Mouse (Mus musculus): ENCODE results near the gene Vash1.

The Vash1 gene

DNA sequence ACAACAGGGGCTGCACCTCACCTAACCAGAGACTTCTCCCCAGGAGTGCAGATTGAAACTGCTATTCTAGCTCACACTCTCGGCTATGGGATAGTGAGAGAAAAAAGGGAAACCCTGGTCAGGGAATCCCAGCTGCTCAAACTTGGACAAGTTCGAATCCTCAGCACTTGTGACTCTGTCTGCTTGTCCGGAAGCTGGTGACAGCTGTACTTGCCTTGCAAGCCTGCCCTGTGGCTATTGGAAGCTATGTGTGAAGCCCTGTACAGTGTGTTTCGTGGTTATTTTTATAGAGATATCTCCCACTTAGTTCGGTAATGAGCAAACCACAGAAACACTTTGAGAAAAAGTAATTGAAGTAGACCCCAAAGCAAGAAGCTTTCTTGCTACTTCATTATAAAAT lies 6.0 kb upstream of the Vash1 start:
- Histone ChIP-seq H3K36me3 (ENCODE audit: insufficient read depth, low read length) (no peaks in the 10 kb centered on the region), H3K4me1 (replicated peaks; ENCODE audit: low read depth, low read length) (no peaks in the 10 kb centered on the region), H3K27me3 (ENCODE audit: insufficient read depth, low read length) (peaks cover 62% of the 10 kb centered on the region), H3K4me3 (replicated peaks; ENCODE audit: low read length) (no peak overlapping the region), H3K9me3 (ENCODE audit: low read length) (peaks cover 9% of the 10 kb centered on the region)
- TF ChIP-seq POU5F1 (IDR thresholded peaks at IDR 0.05; ENCODE audit: borderline replicate concordance, low read length) = no peak

DNA sequence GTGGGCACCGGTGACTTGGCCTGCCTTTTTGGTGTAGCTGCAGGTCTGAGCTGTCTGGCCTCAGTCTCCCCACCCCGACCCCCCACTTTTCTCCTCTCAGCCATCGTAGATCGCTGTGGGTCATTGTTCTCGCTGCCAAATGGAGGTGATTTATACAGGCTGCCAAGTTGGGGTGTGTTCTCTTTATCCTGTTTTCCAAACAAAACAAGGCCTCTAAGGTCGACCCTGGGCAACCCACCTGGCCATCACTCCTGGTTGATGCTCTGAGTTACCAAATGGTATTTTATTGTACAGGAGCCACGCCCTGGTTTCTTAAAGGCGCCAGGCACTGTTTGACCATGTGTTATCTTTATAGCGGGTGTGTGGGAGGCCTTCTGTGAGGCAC lies 1.0 kb downstream of the Vash1 start:
- H3K4me3 ChIP-seq (replicated peaks; ENCODE audit: low read length) = peak overlapping the region; percentile 89
- H3K36me3 ChIP-seq (ENCODE audit: insufficient read depth, low read length) = no peaks in the 10 kb centered on the region
- H3K27me3 ChIP-seq (ENCODE audit: insufficient read depth, low read length) = peaks cover 62% of the 10 kb centered on the region
- H3K4me1 ChIP-seq (replicated peaks; ENCODE audit: low read depth, low read length) = peaks cover 45% of the 10 kb centered on the region
- TF ChIP-seq CTCF (conservative IDR thresholded peaks at IDR 0.05; ENCODE audit: low read length) (no peak), POU5F1 (IDR thresholded peaks at IDR 0.05; ENCODE audit: borderline replicate concordance, low read length) (no peak), NANOG (IDR thresholded peaks at IDR 0.05; ENCODE audit: borderline replicate concordance, low read length) (no peak)
- H3K9me3 ChIP-seq (ENCODE audit: low read length) = peaks cover 2% of the 10 kb centered on the region

DNA sequence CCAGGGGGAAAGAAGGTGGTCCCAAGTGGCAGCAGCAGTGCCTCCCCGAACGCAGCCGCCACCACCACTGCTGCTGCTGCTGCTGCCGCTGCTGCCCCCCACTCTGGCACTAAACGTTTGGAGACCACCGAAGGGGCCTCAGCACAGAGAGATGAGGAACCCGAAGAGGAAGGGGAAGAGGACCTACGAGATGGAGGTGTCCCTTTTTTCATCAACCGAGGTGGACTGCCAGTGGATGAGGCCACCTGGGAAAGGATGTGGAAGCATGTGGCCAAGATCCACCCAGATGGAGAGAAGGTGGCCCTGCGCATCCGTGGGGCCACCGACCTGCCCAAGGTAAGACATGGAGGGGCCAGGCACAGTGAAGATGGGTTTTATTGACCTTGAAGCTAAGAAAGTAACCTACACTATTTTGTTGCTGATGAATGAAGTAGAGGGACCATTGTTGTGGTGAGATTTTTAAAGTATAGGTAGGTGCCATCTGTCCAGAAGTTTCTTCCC lies 1.5 kb downstream of the Vash1 start:
- H3K4me1 ChIP-seq (replicated peaks; ENCODE audit: low read depth, low read length) = peaks cover 46% of the 10 kb centered on the region
- no peak for TF ChIP-seq POU5F1 (IDR thresholded peaks at IDR 0.05; ENCODE audit: borderline replicate concordance, low read length)
- no peak for TF ChIP-seq CTCF (conservative IDR thresholded peaks at IDR 0.05; ENCODE audit: low read length)
- no peak for TF ChIP-seq NANOG (IDR thresholded peaks at IDR 0.05; ENCODE audit: borderline replicate concordance, low read length)
- peaks cover 59% of the 10 kb centered on the region for H3K27me3 ChIP-seq (ENCODE audit: insufficient read depth, low read length)
- no peaks in the 10 kb centered on the region for H3K9me3 ChIP-seq (ENCODE audit: low read length)
- H3K4me3 ChIP-seq (replicated peaks; ENCODE audit: low read length) = peak overlapping the region; percentile 89; the same call in 1 of the 2 replicates
- H3K36me3 ChIP-seq (ENCODE audit: insufficient read depth, low read length) = no peaks in the 10 kb centered on the region

DNA sequence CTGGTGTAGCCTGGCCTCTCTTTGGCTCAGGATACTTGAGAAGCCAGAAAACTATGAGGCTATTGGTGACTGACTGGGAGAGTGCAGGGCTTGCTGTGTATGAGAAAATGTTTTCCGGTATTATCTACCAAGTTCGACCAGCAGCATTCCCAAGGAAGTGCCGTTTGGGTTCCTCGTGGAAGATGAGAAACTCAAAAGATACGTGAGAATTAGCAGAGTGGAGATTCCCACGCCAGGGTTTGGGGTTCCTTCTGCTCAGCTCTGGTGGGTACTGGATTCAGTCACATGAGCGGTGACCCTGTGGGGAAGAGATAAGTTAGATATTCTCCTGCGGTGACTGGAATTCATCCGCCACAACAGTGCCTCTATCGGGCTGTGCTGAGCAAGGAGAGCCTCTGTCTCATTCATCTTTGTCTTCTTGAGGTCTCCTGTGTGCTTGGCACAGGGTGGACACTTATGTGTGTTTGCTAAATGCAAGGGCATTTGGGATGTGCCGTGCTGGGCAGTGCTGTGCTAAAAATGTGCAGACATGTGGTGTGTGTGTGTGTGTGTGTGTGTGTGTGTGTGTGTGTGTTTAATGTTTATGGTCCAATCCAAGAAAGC lies 2.2 kb downstream of the Vash1 start:
- TF ChIP-seq CTCF (conservative IDR thresholded peaks at IDR 0.05; ENCODE audit: low read length) = no peak
- TF ChIP-seq NANOG (IDR thresholded peaks at IDR 0.05; ENCODE audit: borderline replicate concordance, low read length) = no peak
- no peak for TF ChIP-seq POU5F1 (IDR thresholded peaks at IDR 0.05; ENCODE audit: borderline replicate concordance, low read length)
- H3K4me1 ChIP-seq (replicated peaks; ENCODE audit: low read depth, low read length) = peaks cover 52% of the 10 kb centered on the region
- H3K4me3 ChIP-seq (replicated peaks; ENCODE audit: low read length) = 0 out of 2 replicates have a peak overlapping the region, but pooled peaks have one; percentile 89
- no peaks in the 10 kb centered on the region for H3K9me3 ChIP-seq (ENCODE audit: low read length)
- no peaks in the 10 kb centered on the region for H3K36me3 ChIP-seq (ENCODE audit: insufficient read depth, low read length)
- H3K27me3 ChIP-seq (ENCODE audit: insufficient read depth, low read length) = peaks cover 53% of the 10 kb centered on the region

DNA sequence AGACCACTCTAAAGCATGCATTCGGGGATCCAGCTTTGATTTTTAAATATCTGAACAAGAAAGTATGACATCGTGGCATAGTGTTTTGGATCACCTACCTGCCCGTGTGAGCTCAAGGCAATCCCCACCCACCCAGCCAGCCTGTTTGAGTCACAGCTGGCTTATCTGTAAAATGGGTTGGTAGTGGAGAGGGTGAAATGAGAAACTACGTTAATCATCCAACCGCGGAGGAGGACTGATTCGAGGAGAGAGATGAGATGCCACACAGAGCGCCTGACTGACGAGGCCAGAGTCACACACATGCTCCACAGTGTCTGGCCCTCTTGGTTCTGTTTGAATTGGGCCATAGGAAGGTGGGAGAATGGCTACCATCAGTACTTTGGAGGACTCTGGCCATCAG lies 3.1 kb downstream of the Vash1 start:
- no peaks in the 10 kb centered on the region for H3K9me3 ChIP-seq (ENCODE audit: low read length)
- no peaks in the 10 kb centered on the region for H3K36me3 ChIP-seq (ENCODE audit: insufficient read depth, low read length)
- no peak overlapping the region for H3K4me3 ChIP-seq (replicated peaks; ENCODE audit: low read length)
- peaks cover 45% of the 10 kb centered on the region for H3K27me3 ChIP-seq (ENCODE audit: insufficient read depth, low read length)
- H3K4me1 ChIP-seq (replicated peaks; ENCODE audit: low read depth, low read length) = peaks cover 61% of the 10 kb centered on the region
- TF ChIP-seq CTCF (conservative IDR thresholded peaks at IDR 0.05; ENCODE audit: low read length) (no peak), POU5F1 (IDR thresholded peaks at IDR 0.05; ENCODE audit: borderline replicate concordance, low read length) (no peak), NANOG (IDR thresholded peaks at IDR 0.05; ENCODE audit: borderline replicate concordance, low read length) (no peak)

DNA sequence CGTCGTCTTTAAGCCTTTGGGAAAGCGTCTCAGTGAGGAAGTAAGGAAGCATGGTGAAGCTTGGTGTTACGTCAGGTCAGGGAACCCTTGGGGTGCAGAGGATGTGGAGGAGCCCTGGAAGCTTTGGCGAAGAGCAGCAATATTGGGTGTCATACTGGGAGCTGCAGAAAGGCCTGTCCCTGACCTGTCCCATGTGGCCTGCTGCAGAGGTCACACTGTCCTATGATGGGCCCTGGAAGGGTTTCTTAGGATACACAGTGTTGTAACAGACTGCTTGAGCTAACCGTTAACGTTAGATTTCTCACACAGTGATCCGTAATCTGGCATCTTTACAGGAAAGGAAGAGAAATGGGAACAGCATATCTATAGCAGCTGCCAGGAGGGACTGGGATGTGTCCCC lies 3.7 kb downstream of the Vash1 start:
- no peak overlapping the region for H3K4me3 ChIP-seq (replicated peaks; ENCODE audit: low read length)
- no peak for TF ChIP-seq CTCF (conservative IDR thresholded peaks at IDR 0.05; ENCODE audit: low read length)
- TF ChIP-seq NANOG (IDR thresholded peaks at IDR 0.05; ENCODE audit: borderline replicate concordance, low read length) = no peak
- no peak for TF ChIP-seq POU5F1 (IDR thresholded peaks at IDR 0.05; ENCODE audit: borderline replicate concordance, low read length)
- H3K27me3 ChIP-seq (ENCODE audit: insufficient read depth, low read length) = peaks cover 40% of the 10 kb centered on the region
- no peaks in the 10 kb centered on the region for H3K36me3 ChIP-seq (ENCODE audit: insufficient read depth, low read length)
- no peaks in the 10 kb centered on the region for H3K9me3 ChIP-seq (ENCODE audit: low read length)
- H3K4me1 ChIP-seq (replicated peaks; ENCODE audit: low read depth, low read length) = peaks cover 65% of the 10 kb centered on the region

DNA sequence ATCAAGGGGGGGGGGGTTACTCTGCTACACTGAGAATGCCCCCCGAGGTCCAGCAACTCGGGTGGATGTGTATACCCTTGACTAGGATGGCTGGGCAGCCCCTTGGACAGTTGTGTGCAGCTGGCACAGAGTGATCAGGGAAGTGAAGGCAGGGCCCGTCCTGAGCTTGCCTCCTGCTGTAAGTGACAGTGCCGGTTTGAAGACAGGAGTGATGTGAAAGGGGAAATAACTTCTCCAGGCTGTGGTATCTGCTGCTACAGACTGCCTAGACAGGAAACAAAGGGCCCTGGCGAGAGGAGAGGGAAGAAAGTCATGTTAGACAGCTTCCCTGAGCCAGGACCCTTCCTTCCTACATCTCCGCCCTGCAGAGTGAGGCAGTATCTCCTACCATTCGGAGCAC lies 5.2 kb downstream of the Vash1 start:
- TF ChIP-seq NANOG (IDR thresholded peaks at IDR 0.05; ENCODE audit: borderline replicate concordance, low read length) (no peak), CTCF (conservative IDR thresholded peaks at IDR 0.05; ENCODE audit: low read length) (no peak), POU5F1 (IDR thresholded peaks at IDR 0.05; ENCODE audit: borderline replicate concordance, low read length) (no peak)

DNA sequence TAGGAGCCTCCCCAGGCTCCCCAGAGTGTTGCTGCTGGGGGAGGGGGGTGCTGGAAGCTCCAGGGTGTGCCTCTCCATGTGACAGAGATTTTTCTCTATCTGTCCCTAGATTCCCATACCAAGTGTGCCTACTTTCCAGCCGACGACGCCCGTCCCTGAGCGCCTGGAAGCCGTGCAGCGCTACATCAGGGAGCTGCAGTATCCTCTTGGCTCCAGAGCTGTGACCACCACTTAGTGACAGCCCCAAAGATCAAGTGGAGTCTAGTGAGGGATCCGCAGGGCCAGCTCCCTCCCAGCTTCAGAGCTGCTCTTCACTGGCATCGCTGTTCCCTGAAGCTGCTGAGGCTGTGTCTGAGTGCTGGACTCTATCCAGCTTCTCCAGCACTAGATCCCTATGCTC lies 6.8 kb downstream of the Vash1 start:
- Histone ChIP-seq H3K36me3 (ENCODE audit: insufficient read depth, low read length) (no peaks in the 10 kb centered on the region), H3K4me3 (replicated peaks; ENCODE audit: low read length) (no peak overlapping the region), H3K9me3 (ENCODE audit: low read length) (no peaks in the 10 kb centered on the region), H3K27me3 (ENCODE audit: insufficient read depth, low read length) (peaks cover 10% of the 10 kb centered on the region), H3K4me1 (replicated peaks; ENCODE audit: low read depth, low read length) (peaks cover 80% of the 10 kb centered on the region)
- TF ChIP-seq CTCF (conservative IDR thresholded peaks at IDR 0.05; ENCODE audit: low read length) = no peak
- TF ChIP-seq POU5F1 (IDR thresholded peaks at IDR 0.05; ENCODE audit: borderline replicate concordance, low read length) = no peak
- no peak for TF ChIP-seq NANOG (IDR thresholded peaks at IDR 0.05; ENCODE audit: borderline replicate concordance, low read length)

More for the DNA sequence above, 5.2 kb downstream of the Vash1 start:
- Histone ChIP-seq H3K4me1 (replicated peaks; ENCODE audit: low read depth, low read length) (peaks cover 76% of the 10 kb centered on the region), H3K9me3 (ENCODE audit: low read length) (no peaks in the 10 kb centered on the region), H3K4me3 (replicated peaks; ENCODE audit: low read length) (no peak overlapping the region), H3K27me3 (ENCODE audit: insufficient read depth, low read length) (peaks cover 26% of the 10 kb centered on the region), H3K36me3 (ENCODE audit: insufficient read depth, low read length) (no peaks in the 10 kb centered on the region)
